Mouse (Mus musculus) liver, embryonic 14.5 days (tissue): ENCODE data around the gene Inka2. TPM values are rescaled to one million over a fixed set of nuclear protein-coding genes. Genes with fewer than 3 reads are reported as not detected.

Experiments
- ATAC-seq: fragments of 200-750 bp; cut with Nextera tagmentation; 2 replicates; pipeline ENCODE4 v1.8.0; 2017; ENCODE audit warnings: moderate number of reproducible peaks, mild to moderate bottlenecking, moderate library complexity; ENCODE audit not compliant: insufficient read depth
- DNase-seq, 3 experiments: peaks; one replicate each; pipeline ENCODE4 v3.0.0-alpha.2; 2012 to 2013; ENCODE audit warnings: low read depth in 3 of 3, low spot score in 3 of 3
- H3K27ac ChIP-seq: fragments of 300-500 bp; sonication (generic); 2 replicates; pipeline ENCODE4 v1.5.1; 2014; ENCODE audit warnings: moderate library complexity, mild to moderate bottlenecking, control low read depth, inconsistent platforms
- H3K27me3 ChIP-seq: fragments of 300-500 bp; sonication (generic); 2 replicates; pipeline ENCODE4 v1.6.1; 2014; ENCODE audit warnings: mild to moderate bottlenecking, low read length, moderate library complexity; ENCODE audit not compliant: control insufficient read depth, insufficient read depth
- H3K36me3 ChIP-seq: fragments of 300-500 bp; sonication (generic); replicated peaks from 2 replicates; pipeline ENCODE4 v1.6.1; 2014; ENCODE audit warnings: low read depth; ENCODE audit not compliant: control insufficient read depth, insufficient read depth
- H3K4me1 ChIP-seq, 2 experiments: fragments of 200-500 bp in 1 of 2; fragments of 300-500 bp in 1 of 2; sonication (generic) in 1 of 2; replicated peaks; 2 replicates each; pipeline ENCODE4 v1.6.1; 2012 to 2014; ENCODE audit warnings: antibody characterized with exemption in 1 of 2, inconsistent platforms in 1 of 2, low read length in 1 of 2; ENCODE audit not compliant: control insufficient read depth in 2 of 2, insufficient read depth in 2 of 2
- H3K4me2 ChIP-seq: fragments of 300-500 bp; sonication (generic); 2 replicates; pipeline ENCODE4 v1.6.1; 2014; ENCODE audit warnings: low read depth, mild to moderate bottlenecking, control low read depth, moderate library complexity
- H3K4me3 ChIP-seq, 2 experiments: fragments of 200-500 bp in 1 of 2; fragments of 300-500 bp in 1 of 2; sonication (generic) in 1 of 2; 2 replicates each; pipeline ENCODE4 v1.5.1; 2012 to 2014; ENCODE audit warnings: low read depth in 2 of 2, low read length in 2 of 2, mild to moderate bottlenecking in 2 of 2, control low read depth in 1 of 2, inconsistent platforms in 1 of 2, moderate library complexity in 1 of 2; ENCODE audit not compliant: insufficient read depth in 1 of 2
- H3K9ac ChIP-seq: fragments of 300-500 bp; sonication (generic); replicated peaks from 2 replicates; pipeline ENCODE4 v1.6.1; 2014; ENCODE audit warnings: mild to moderate bottlenecking, control low read depth, moderate library complexity
- H3K9me3 ChIP-seq: fragments of 300-500 bp; sonication (generic); 2 replicates; pipeline ENCODE4 v1.6.1; 2016; ENCODE audit warnings: low read length, mixed read lengths; ENCODE audit not compliant: control insufficient read depth
- CTCF ChIP-seq: IDR thresholded peaks from 2 replicates; pipeline ENCODE4 v1.5.1; 2016; ENCODE audit warnings: antibody characterized with exemption, low read depth, control low read depth
- EP300 ChIP-seq: IDR thresholded peaks from 2 replicates; pipeline ENCODE4 v1.6.1; 2016; ENCODE audit warnings: antibody characterized with exemption, low read depth
- WGBS: fragments of 180-500 bp; shearing (Covaris S2); extraction: QIAGEN DNeasy Blood & Tissue Kit; methylation state at CpG from one replicate; pipeline ENCODE4 v1.1.7; 2014; ENCODE audit not compliant: insufficient replicate concordance; 5-methylcytosine and 5-hydroxymethylcytosine counted together
- polyA plus RNA-seq, 2 experiments: library from polyadenylated mRNA; depleted of rRNA in 1 of 2; stranded (reverse) in 1 of 2; unstranded in 1 of 2; fragments of >200 nt; fragmentation: Nextera tagmentation in 1 of 2; extraction: Ambion mirVana in 1 of 2; gene quantifications; 2 replicates each; pipeline versions ENCODE4 v1.2.1 to v1.2.3; 2012 to 2014

Gene Inka2
- polyA plus RNA-seq, 2 experiments: 0.03 to 0.25 TPM

GRCm38 (mm10) chr3:105755123-105755522 is 50.7 kb downstream of the Inka2 start:
- DNase-seq: no peak
- no peaks in the 10 kb centered on the region for H3K36me3 ChIP-seq
- TF ChIP-seq CTCF (no peak), EP300 (no peak)
- H3K4me1 ChIP-seq: peaks cover 6 to 13% of the 10 kb centered on the region in 2 experiments
- H3K27me3 ChIP-seq: no peaks in the 10 kb centered on the region
- H3K9ac ChIP-seq: no peak overlapping the region
- no peak for ATAC-seq
- H3K4me3 ChIP-seq: no peak overlapping the region
- no peak overlapping the region for H3K27ac ChIP-seq
- 89% methylated on average over 9 of the region's 9 CpGs for WGBS
- no peak overlapping the region for H3K4me2 ChIP-seq
- H3K9me3 ChIP-seq: no peaks in the 10 kb centered on the region

- WGBS: 72% methylated on average over 2 of the region's 2 CpGs
- ATAC-seq: no peak
- TF ChIP-seq EP300: no peak
- TF ChIP-seq CTCF: no peak
Measured at GRCm38 (mm10) chr3:105756505-105756904, 52.1 kb downstream of the Inka2 start.

GRCm38 (mm10) chr3:105757323-105758083 is 53.1 kb downstream of the Inka2 start:
- Histone ChIP-seq H3K4me3 (no peak overlapping the region), H3K9ac (no peak overlapping the region), H3K36me3 (no peaks in the 10 kb centered on the region), H3K4me2 (peak overlapping the region; percentile 15), H3K27ac (peak overlapping the region; percentile 22; the same call in 1 of the 2 replicates), H3K27me3 (no peaks in the 10 kb centered on the region), H3K4me1 (peaks cover 19 to 21% of the 10 kb centered on the region in 2 experiments), H3K9me3 (no peaks in the 10 kb centered on the region)
- DNase-seq (no peak), ATAC-seq (peak; percentile 31; the same call in 1 of the 2 replicates)
- TF ChIP-seq EP300 (peak; percentile 10; the same call in 1 of the 2 replicates), CTCF (no peak)
- WGBS: 53% methylated on average over 6 of the region's 6 CpGs

More at GRCm38 (mm10) chr3:105756505-105756904, 52.1 kb downstream of the Inka2 start:
- Histone ChIP-seq H3K36me3 (no peaks in the 10 kb centered on the region), H3K27ac (no peak overlapping the region), H3K9me3 (no peaks in the 10 kb centered on the region), H3K4me3 (no peak overlapping the region), H3K4me1 (peaks cover 17 to 18% of the 10 kb centered on the region in 2 experiments), H3K27me3 (no peaks in the 10 kb centered on the region), H3K9ac (no peak overlapping the region), H3K4me2 (no peak overlapping the region)
- DNase-seq: no peak

- no peak; the same call in 1 of the 2 replicates for ATAC-seq
- TF ChIP-seq CTCF (no peak), EP300 (no peak)
Measured at GRCm38 (mm10) chr3:105758098-105758497, 53.7 kb downstream of the Inka2 start.

GRCm38 (mm10) chr3:105758658-105759057 is 54.3 kb downstream of the Inka2 start:
- no peak for TF ChIP-seq CTCF
- peaks cover 25 to 30% of the 10 kb centered on the region in 2 experiments for H3K4me1 ChIP-seq
- ATAC-seq (no peak), DNase-seq (no peak)
- no peak overlapping the region for H3K4me3 ChIP-seq
- no peak overlapping the region for H3K9ac ChIP-seq
- no peaks in the 10 kb centered on the region for H3K27me3 ChIP-seq
- no peak overlapping the region for H3K27ac ChIP-seq
- H3K9me3 ChIP-seq: no peaks in the 10 kb centered on the region
- no peaks in the 10 kb centered on the region for H3K36me3 ChIP-seq
- no peak overlapping the region for H3K4me2 ChIP-seq
- WGBS: 76% methylated on average over 4 of the region's 4 CpGs

More at GRCm38 (mm10) chr3:105758098-105758497, 53.7 kb downstream of the Inka2 start:
- Histone ChIP-seq H3K27me3 (no peaks in the 10 kb centered on the region), H3K9ac (no peak overlapping the region), H3K36me3 (no peaks in the 10 kb centered on the region), H3K4me2 (no peak overlapping the region), H3K27ac (no peak overlapping the region; the same call in 1 of the 2 replicates), H3K4me1 (peaks cover 20 to 25% of the 10 kb centered on the region in 2 experiments), H3K9me3 (no peaks in the 10 kb centered on the region), H3K4me3 (no peak overlapping the region)
- no peak for DNase-seq
